Mouse (Mus musculus) neural tube, embryonic 11.5 days (tissue): ENCODE results near the gene Cd4. TPM values are rescaled to one million over a fixed set of nuclear protein-coding genes. Genes with fewer than 3 reads are reported as not detected.

Source experiments
- ATAC-seq: fragments of 200-750 bp; cut with Nextera tagmentation; 2 replicates; pipeline ENCODE4 v1.8.0; 2017; ENCODE audit warnings: moderate number of reproducible peaks, mild to moderate bottlenecking, moderate TSS enrichment, moderate library complexity; ENCODE audit not compliant: insufficient read depth, low FRiP score, low TSS enrichment
- DNase-seq: peaks from one replicate; pipeline ENCODE4 v3.0.0-alpha.2; 2015; ENCODE audit warnings: low spot score
- H3K27ac ChIP-seq: fragments of 300-500 bp; sonication (generic); 2 replicates; pipeline ENCODE4 v1.5.1; 2014; ENCODE audit warnings: low read depth, mild to moderate bottlenecking, low read length
- H3K27me3 ChIP-seq: fragments of 300-500 bp; sonication (generic); 2 replicates; pipeline ENCODE4 v1.6.1; 2014; ENCODE audit warnings: mild to moderate bottlenecking, low read length, mixed read lengths; ENCODE audit not compliant: control insufficient read depth, insufficient read depth
- H3K36me3 ChIP-seq: fragments of 300-500 bp; sonication (generic); 2 replicates; pipeline ENCODE4 v1.6.1; 2014; ENCODE audit warnings: mild to moderate bottlenecking, low read length, moderate library complexity, mixed read lengths; ENCODE audit not compliant: control insufficient read depth, insufficient read depth
- H3K4me1 ChIP-seq: fragments of 300-500 bp; sonication (generic); 2 replicates; pipeline ENCODE4 v1.6.1; 2014; ENCODE audit warnings: low read length, mixed read lengths; ENCODE audit not compliant: control insufficient read depth, insufficient read depth
- H3K4me2 ChIP-seq: fragments of 300-500 bp; sonication (generic); 2 replicates; pipeline ENCODE4 v1.6.1; 2014; ENCODE audit warnings: low read depth, mild to moderate bottlenecking, moderate library complexity
- H3K4me3 ChIP-seq: fragments of 300-500 bp; sonication (generic); 2 replicates; pipeline ENCODE4 v1.5.1; 2014; ENCODE audit warnings: low read depth, low read length
- H3K9ac ChIP-seq: fragments of 300-500 bp; sonication (generic); 2 replicates; pipeline ENCODE4 v1.6.1; 2014; ENCODE audit warnings: mild to moderate bottlenecking, low read length
- H3K9me3 ChIP-seq: fragments of 300-500 bp; sonication (generic); 2 replicates; pipeline ENCODE4 v1.6.1; 2016; ENCODE audit warnings: low read length; ENCODE audit not compliant: control insufficient read depth
- WGBS: fragments of 180-500 bp; shearing (Covaris S2); extraction: QIAGEN DNeasy Blood & Tissue Kit; methylation state at CpG from one replicate; pipeline ENCODE4 v1.1.7; 2014; 5-methylcytosine and 5-hydroxymethylcytosine counted together
- polyA plus RNA-seq: library from polyadenylated mRNA; unstranded; fragments of >200 nt; fragmentation: Nextera tagmentation; extraction: Ambion mirVana; gene quantifications from 2 replicates; pipeline ENCODE4 v1.2.1, GENCODE M21; 2014

Cd4 gene
- polyA plus RNA-seq, 1 experiment from 2014 or later = not detected

DNA sequence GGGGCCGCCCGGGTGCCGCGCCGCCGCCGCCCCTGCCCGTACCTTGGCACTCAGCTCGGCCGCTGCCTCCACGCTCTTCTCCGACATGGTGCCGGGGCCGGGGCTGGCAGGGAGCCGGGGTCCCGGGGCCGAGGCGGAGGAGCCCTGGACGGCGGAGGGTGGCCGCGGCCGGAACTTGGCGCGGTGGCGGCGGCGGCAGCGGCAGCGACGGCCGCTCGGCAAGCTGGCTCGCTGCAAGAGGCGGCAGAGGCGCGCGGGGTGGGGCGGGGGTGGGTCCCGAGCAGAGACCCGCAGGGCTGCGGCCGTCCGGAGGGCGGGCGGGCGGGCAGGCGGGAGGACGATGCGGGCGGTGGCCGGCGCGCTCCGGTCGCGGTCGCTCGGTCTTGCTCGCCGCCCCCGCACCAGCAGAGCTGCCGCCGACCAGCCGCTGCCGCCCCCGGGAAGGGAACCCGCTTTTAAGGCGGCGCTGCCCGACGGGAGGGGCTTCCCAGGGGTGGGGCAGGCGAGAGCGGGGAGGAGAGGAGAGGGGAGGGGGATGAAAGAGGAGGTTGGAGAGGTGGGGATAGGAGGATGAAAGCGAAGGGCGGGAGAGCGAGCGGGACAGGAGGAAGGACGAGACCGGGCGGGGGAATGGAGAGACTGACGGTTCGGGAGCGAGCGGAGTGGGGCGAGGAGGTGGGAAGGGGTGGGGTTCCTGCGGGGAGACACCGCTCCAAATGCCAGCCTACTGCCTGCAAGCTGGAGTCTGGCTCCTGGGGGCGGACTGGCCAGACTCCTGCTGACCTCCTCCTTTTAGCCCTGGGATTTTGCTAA is 29.7 kb upstream of the Cd4 start:
- ATAC-seq = peak; percentile 63
- Histone ChIP-seq H3K27me3 (no peaks in the 10 kb centered on the region), H3K9me3 (no peaks in the 10 kb centered on the region), H3K4me1 (peaks cover 31% of the 10 kb centered on the region), H3K36me3 (peaks cover 11% of the 10 kb centered on the region), H3K9ac (peak overlapping the region; percentile 99), H3K27ac (peak overlapping the region; percentile 100), H3K4me2 (peak overlapping the region; percentile 98), H3K4me3 (peak overlapping the region; percentile 92)
- peak; percentile 92 for DNase-seq
- WGBS = 1% methylated on average over 40 of the region's 89 CpGs

DNA sequence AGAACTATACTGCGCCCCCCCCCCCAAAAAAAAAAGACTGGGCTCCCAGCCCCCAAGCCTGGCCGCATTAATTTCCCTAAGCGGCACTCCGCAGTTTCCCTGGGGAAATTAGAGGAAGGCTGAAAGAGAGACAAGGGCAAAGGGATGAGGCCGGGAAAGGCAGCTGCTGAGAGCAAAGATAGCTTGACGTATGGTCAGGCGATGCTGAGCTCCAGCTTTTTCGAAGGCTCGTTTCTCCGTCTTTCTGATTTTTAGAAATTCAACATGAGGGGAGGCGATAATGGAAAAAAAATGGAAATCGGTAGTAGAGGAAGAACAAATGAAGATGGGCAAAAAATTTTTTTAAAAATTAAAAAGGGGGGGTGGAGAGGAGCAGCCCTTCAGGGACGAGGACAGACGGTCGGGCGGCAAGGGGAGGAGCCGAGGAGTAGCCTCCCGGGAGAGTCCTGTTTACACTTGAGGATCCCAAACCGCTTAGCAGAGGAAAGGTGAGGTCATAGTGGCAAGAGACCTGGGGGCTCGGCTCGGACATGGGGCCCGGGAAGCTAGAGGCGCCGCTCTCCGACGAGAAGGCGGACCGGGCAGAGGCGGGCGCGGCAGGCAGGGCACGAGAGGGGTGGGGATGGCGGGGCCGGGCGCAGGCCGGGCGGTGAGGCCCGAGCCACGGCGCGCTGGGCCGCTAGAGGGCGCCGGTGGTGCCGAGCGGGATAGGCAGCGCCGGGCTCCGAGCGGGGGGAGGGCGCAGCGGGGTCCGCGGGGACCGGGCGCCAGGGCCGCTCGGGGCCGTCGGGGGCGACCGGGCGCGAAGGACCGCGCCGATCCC is 28.9 kb upstream of the Cd4 start:
- Histone ChIP-seq H3K4me2 (peak overlapping the region; percentile 98), H3K4me3 (peak overlapping the region; percentile 92), H3K27ac (peak overlapping the region; percentile 100), H3K36me3 (peaks cover 11% of the 10 kb centered on the region), H3K27me3 (no peaks in the 10 kb centered on the region), H3K9me3 (no peaks in the 10 kb centered on the region), H3K9ac (peak overlapping the region; percentile 99), H3K4me1 (peaks cover 30% of the 10 kb centered on the region)
- peak; percentile 56 for ATAC-seq
- DNase-seq = peak; percentile 94
- under 1% methylated on average over 43 of the region's 67 CpGs for WGBS

DNA sequence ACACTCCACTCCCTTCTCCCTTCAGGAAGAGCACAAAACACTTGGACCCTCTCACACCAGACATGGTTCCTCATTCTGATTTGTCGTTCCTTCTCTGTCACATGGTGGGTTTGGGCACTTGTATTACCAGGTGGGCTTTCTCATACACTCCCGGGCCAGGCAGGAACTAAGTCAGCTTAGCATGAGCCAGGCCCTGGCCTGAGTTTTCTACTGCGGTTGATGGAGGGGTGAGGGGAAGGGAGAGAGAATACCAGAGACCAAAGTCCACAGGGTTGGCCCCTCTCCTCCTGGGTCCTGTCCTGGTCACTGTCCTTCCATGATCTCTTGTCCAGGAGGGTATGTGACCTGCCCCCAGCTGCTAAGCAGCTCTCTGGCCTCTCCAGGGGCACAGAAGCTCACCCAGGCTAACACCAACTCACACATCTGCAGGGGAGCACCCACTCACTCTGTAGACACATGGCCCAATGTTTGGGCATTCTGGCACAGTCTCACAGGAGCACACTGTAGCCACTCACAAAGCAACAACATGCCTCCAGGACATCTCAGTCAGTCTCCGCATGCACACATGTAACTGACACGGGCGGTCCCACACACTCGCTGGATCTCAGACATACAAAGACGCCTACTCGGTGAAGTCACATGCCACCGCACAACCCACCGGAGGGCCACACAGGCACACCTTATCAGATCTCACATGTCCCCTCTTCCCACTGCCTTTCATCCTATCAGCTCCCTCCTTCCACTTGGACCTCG is 28.1 kb upstream of the Cd4 start:
- peak overlapping the region; percentile 99 for H3K9ac ChIP-seq
- DNase-seq (peak; percentile 40), ATAC-seq (no peak)
- peak overlapping the region; percentile 98 for H3K4me2 ChIP-seq
- 11% methylated on average over 12 of the region's 12 CpGs for WGBS
- peaks cover 26% of the 10 kb centered on the region for H3K4me1 ChIP-seq
- H3K9me3 ChIP-seq = no peaks in the 10 kb centered on the region
- H3K27ac ChIP-seq = peak overlapping the region; percentile 100
- no peaks in the 10 kb centered on the region for H3K27me3 ChIP-seq
- H3K36me3 ChIP-seq = peaks cover 11% of the 10 kb centered on the region
- peak overlapping the region; percentile 92 for H3K4me3 ChIP-seq

DNA sequence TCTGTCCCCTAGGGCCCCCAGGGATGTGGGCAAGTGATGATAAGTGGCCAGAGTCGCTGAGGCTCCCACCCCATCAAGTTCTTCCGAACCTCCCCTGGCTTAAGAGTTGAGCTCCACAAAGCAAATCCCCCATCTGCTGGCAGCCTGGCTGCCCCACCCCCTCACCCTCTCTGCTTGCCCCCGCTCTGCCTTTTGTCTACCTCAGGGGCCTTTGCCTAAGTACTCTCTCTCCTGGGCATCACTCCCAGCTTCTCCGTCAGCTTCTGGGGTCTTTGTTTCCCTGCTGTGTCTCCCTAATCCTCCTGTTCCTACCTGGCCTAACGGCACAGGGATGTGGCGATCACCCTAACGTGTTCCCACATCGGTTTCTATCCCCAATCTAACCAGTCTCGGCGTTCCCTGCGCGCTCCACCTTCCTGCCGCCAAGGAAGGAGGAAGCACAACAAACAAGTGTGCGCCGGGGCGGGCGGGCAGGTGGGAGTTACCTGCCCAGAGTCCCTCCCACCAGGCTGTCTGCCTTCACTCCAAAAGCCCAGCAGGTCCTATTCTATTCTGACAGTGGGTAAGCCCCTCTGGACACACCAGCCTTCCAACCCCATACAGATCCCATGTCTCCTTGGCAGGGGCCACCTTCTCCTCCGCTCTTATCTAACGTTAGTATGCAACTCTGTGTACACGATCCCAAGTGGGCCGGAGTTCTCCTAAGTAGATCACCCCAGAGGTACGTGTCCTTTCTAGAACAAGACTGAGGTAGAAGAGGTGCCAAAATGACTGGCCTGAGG is 27.3 kb upstream of the Cd4 start:
- DNase-seq (peak; percentile 40), ATAC-seq (no peak)
- Histone ChIP-seq H3K9me3 (no peaks in the 10 kb centered on the region), H3K27me3 (no peaks in the 10 kb centered on the region), H3K36me3 (peaks cover 11% of the 10 kb centered on the region), H3K27ac (peak overlapping the region; percentile 100), H3K9ac (peak overlapping the region; percentile 99), H3K4me1 (peaks cover 20% of the 10 kb centered on the region), H3K4me3 (peak overlapping the region; percentile 92), H3K4me2 (peak overlapping the region; percentile 98)
- 13% methylated on average over 22 of the region's 22 CpGs for WGBS

DNA sequence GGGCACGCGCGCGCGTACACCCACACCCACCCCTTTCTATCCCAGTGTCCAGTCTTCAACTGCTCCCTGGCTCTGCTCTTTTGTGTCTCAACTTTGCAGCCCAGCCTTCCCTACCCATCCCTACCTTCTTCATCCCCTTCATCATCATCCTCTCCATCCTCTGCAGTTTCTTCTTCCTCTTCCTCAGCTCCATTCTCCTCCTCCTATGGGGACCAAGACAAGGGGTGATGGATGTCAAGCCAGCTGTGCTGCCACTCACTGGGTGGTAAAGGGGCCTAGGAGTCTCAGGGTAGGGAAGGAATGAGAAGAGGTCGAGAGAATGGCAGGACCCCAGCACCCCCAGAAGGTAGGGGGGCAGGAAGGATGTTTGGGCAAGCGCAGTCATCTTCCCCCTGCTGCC is 26.5 kb upstream of the Cd4 start:
- Histone ChIP-seq H3K9me3 (no peaks in the 10 kb centered on the region), H3K9ac (no peak overlapping the region), H3K27me3 (no peaks in the 10 kb centered on the region; the same call in 1 of the 2 replicates), H3K27ac (no peak overlapping the region), H3K36me3 (peaks cover 11% of the 10 kb centered on the region), H3K4me1 (peaks cover 16% of the 10 kb centered on the region), H3K4me2 (no peak overlapping the region), H3K4me3 (no peak overlapping the region)
- ATAC-seq (no peak), DNase-seq (no peak)
- WGBS = 81% methylated on average over 7 of the region's 7 CpGs

DNA sequence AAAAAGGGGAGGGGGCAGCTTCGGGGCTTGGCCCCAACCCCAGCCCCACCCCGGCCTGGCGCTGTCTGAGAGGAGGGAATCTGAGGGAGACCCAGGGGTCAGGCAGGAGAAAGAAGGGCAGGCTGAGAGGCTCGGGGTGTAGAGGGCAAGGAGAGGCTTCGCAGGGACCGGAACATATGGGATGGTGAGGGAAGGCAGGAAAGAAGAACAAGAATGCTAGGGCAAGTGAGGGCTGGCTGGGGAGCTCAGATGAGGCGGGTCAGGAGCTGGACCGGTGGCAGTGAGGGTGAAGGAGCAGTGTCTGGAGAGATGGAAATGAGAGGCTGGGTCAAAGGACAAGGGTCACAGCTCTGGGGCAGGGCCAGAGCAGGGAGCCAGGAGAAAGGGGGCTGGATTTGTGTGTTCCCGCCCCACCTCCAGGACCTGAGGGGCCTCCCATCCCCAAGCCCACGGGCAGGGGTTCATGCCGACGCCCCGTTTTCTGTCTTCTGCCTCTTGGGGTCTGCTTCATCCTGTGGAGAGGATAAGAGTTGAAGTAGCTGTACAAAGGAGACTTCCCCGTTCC is 25.8 kb upstream of the Cd4 start:
- no peak for ATAC-seq
- Histone ChIP-seq H3K9ac (no peak overlapping the region), H3K27ac (no peak overlapping the region), H3K9me3 (no peaks in the 10 kb centered on the region), H3K27me3 (no peaks in the 10 kb centered on the region; the same call in 1 of the 2 replicates), H3K4me1 (peaks cover 15% of the 10 kb centered on the region), H3K4me3 (no peak overlapping the region), H3K4me2 (no peak overlapping the region), H3K36me3 (peaks cover 11% of the 10 kb centered on the region)
- WGBS = 71% methylated on average over 14 of the region's 14 CpGs
- no peak for DNase-seq

DNA sequence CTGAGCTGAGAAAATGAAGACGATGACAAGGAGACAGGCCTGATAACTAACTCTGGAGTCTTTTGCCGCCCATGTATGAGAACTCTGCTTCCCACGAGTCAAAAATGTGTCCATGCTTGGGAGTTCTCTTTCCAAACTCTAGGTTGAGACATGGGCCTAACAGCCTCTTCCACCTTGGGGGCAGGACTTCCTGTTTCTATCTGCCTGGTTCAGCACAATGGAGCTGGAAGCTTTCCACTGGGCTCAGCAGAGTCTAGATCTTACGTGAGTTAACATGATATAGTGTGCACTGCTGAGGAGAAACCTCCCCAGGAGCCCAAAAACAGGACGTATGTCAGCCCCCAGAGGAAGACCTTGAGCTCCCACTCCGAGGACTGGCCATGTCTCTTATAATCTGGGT is 25.2 kb upstream of the Cd4 start:
- 68% methylated on average over 6 of the region's 6 CpGs for WGBS
- ATAC-seq (no peak), DNase-seq (no peak)
- Histone ChIP-seq H3K9ac (no peak overlapping the region), H3K4me1 (peaks cover 11% of the 10 kb centered on the region), H3K4me2 (no peak overlapping the region), H3K9me3 (no peaks in the 10 kb centered on the region), H3K36me3 (peaks cover 11% of the 10 kb centered on the region), H3K4me3 (no peak overlapping the region), H3K27ac (no peak overlapping the region), H3K27me3 (no peaks in the 10 kb centered on the region; the same call in 1 of the 2 replicates)
